Mouse (Mus musculus) gastrocnemius, adult 2 months (tissue): ENCODE results near the gene Rgl1. TPM values are rescaled to one million over a fixed set of nuclear protein-coding genes. Genes with fewer than 3 reads are reported as not detected.
"Not testable (repeated sequence)": the region's sequence is repeated elsewhere in the genome, so short reads cannot be mapped to it uniquely, and the experiment has no call there.

ENCODE experiments used
- DNase-seq: peaks from one replicate; pipeline ENCODE4 v3.0.0; 2022
- H3K27ac ChIP-seq: fragments of 200-600 bp; 2 replicates; pipeline ENCODE4 v1.8.1; 2022; ENCODE audit warnings: mild to moderate bottlenecking
- H3K4me3 ChIP-seq: fragments of 200-600 bp; 2 replicates; pipeline ENCODE4 v1.8.1; 2022; ENCODE audit warnings: mild to moderate bottlenecking, moderate library complexity
- CTCF ChIP-seq: fragments of 200-600 bp; IDR thresholded peaks from 2 replicates; pipeline ENCODE4 v1.8.1; 2022; ENCODE audit warnings: antibody characterized with exemption, mild to moderate bottlenecking, moderate library complexity
- intact Hi-C: fragments of 180-260 bp; cut with DNase I; formaldehyde crosslinking; loops from one replicate; pipeline ENCODE4 v1.15.1; 2025
- total RNA-seq, 2 experiments: library from RNA; stranded (reverse); gene quantifications; 2 replicates each; pipeline ENCODE4 v1.2.3; 2021

The Rgl1 gene
- total RNA-seq, 2 experiments from 2014 or later, result 9.7 to 10.2 TPM

GRCm38 (mm10) chr1:152796683-152797263 lies 30.6 kb upstream of the Rgl1 start:
- intact Hi-C loops, result loop anchor here (10.0 kb wide), 1 partner anchor 588 kb away; no protein-coding TSS in a partner anchor
- DNase-seq, result no peak
- H3K4me3 ChIP-seq, result no peak overlapping the region
- TF ChIP-seq CTCF, result no peak
- H3K27ac ChIP-seq, result peak overlapping the region; percentile 16; the same call in 1 of the 2 replicates

GRCm38 (mm10) chr1:152795688-152796255 lies 29.6 kb upstream of the Rgl1 start:
- TF ChIP-seq CTCF, result no peak
- Histone ChIP-seq H3K4me3 (no peak overlapping the region), H3K27ac (no peak overlapping the region)
- intact Hi-C loops, result loop anchor here (10.0 kb wide), 1 partner anchor 589 kb away; no protein-coding TSS in a partner anchor
- no peak for DNase-seq

- no peak for DNase-seq
- Histone ChIP-seq H3K4me3 (no peak overlapping the region), H3K27ac (peak overlapping the region; percentile 49)
- intact Hi-C loops, result loop anchor here (5.0 to 10.0 kb wide), 2 partner anchors 299 to 591 kb away; no protein-coding TSS in a partner anchor
- TF ChIP-seq CTCF, result no peak
These were observed 27.5 kb upstream of the Rgl1 start for GRCm38 (mm10) chr1:152793495-152794130.

- no peak for TF ChIP-seq CTCF
- H3K4me3 ChIP-seq, result no peak overlapping the region
These were observed 26.8 kb upstream of the Rgl1 start for GRCm38 (mm10) chr1:152792736-152793494.

GRCm38 (mm10) chr1:152791269-152791668 lies 25.1 kb upstream of the Rgl1 start:
- DNase-seq, result no peak
- no peak overlapping the region for H3K4me3 ChIP-seq
- TF ChIP-seq CTCF, result no peak
- 0 out of 2 replicates have a peak overlapping the region, but pooled peaks have one; percentile 8 for H3K27ac ChIP-seq
- intact Hi-C loops, result loop anchor here (2.0 to 10.0 kb wide), 3 partner anchors 112 to 594 kb away; partner anchors contain the start of gene Smg7

More at GRCm38 (mm10) chr1:152792736-152793494, 26.8 kb upstream of the Rgl1 start:
- no peak for DNase-seq
- intact Hi-C loops, result loop anchor here (5.0 to 10.0 kb wide), 2 partner anchors 299 to 592 kb away; no protein-coding TSS in a partner anchor
- H3K27ac ChIP-seq, result peak overlapping the region; percentile 51

GRCm38 (mm10) chr1:152790821-152791220 lies 24.7 kb upstream of the Rgl1 start:
- no peak overlapping the region for H3K4me3 ChIP-seq
- TF ChIP-seq CTCF, result no peak
- intact Hi-C loops, result loop anchor here (2.0 to 10.0 kb wide), 3 partner anchors 112 to 594 kb away; partner anchors contain the start of gene Smg7
- no peak for DNase-seq
- H3K27ac ChIP-seq, result no peak overlapping the region

- intact Hi-C loops, result loop anchor here (2.0 to 10.0 kb wide), 3 partner anchors 113 to 595 kb away; partner anchors contain the start of gene Smg7
- peak; percentile 72 for TF ChIP-seq CTCF
- DNase-seq, result peak; percentile 39
- no peak overlapping the region for H3K27ac ChIP-seq
- H3K4me3 ChIP-seq, result no peak overlapping the region
These were observed 24.1 kb upstream of the Rgl1 start for GRCm38 (mm10) chr1:152790254-152790653.

GRCm38 (mm10) chr1:152788121-152788660 lies 22.0 kb upstream of the Rgl1 start:
- no peak for DNase-seq
- H3K4me3 ChIP-seq, result no peak overlapping the region
- H3K27ac ChIP-seq, result no peak overlapping the region
- no peak for TF ChIP-seq CTCF
- intact Hi-C loops, result no loop called here

- Histone ChIP-seq H3K4me3 (no peak overlapping the region), H3K27ac (no peak overlapping the region)
- DNase-seq, result no peak
- no peak for TF ChIP-seq CTCF
- intact Hi-C loops, result no loop called here
These were observed 20.8 kb upstream of the Rgl1 start for GRCm38 (mm10) chr1:152786953-152787352.

- DNase-seq, H3K27ac ChIP-seq, intact Hi-C loops, H3K4me3 ChIP-seq: not testable (repeated sequence)
These were observed 19.3 kb upstream of the Rgl1 start for GRCm38 (mm10) chr1:152785446-152785845.

- H3K27ac ChIP-seq, result no peak overlapping the region
- no peak overlapping the region for H3K4me3 ChIP-seq
- intact Hi-C loops, result no loop called here
- no peak for DNase-seq
- no peak for TF ChIP-seq CTCF
These were observed 18.5 kb upstream of the Rgl1 start for GRCm38 (mm10) chr1:152784620-152785019.
